In genomic region chr5:33997829-33998504, GRCm38 (mm10) we compare ENCODE assay signal across 9 mouse cellular contexts. TPM values are rescaled to one million over a fixed set of nuclear protein-coding genes. Genes with fewer than 3 reads are reported as not detected.
DNase-seq lines count a peak whose midpoint lies in the region; ATAC-seq and TF ChIP-seq lines count a peak whose summit lies in the region.
"Had no signal": no experiment of that assay in that cellular context is flagged by ENCODE, and none has a peak within 500 bp of the region (broad histone marks: within the 10 kb centered on the region; RNA-seq: fewer than 3 reads in every experiment).

No protein-coding gene starts in this region.

- DNase-seq in kidney, adult 8-10 months: no peak
- DNase-seq in cerebellum, adult 8-10 months: peak; percentile 35
- DNase-seq in forebrain, postnatal 0 days: no peak
- no peak for DNase-seq in midbrain, embryonic 14.5 days
- DNase-seq in c-Kit-positive CD71-positive TER-119-positive erythroid progenitor cells, embryonic 14.5 days (ENCODE audit: low spot score): no peak
- DNase-seq in adrenal gland, adult (ENCODE audit: inconsistent age in 2 of 2, low spot score in 1 of 2): no peak
- DNase-seq in gastrocnemius, postnatal 14 days: no peak

- TF ChIP-seq CTCF in forebrain, postnatal 0 days (IDR thresholded peaks at IDR 0.05; ENCODE audit: low read depth): no peak

- no peak for ATAC-seq in kidney, embryonic 16.5 days (ENCODE audit: low FRiP score, low TSS enrichment)
- ATAC-seq in forebrain, postnatal 0 days: no peak
- ATAC-seq in midbrain, embryonic 14.5 days (ENCODE audit: low FRiP score, low TSS enrichment): no peak

- peaks cover 63% of the 10 kb centered on the region for H3K27me3 ChIP-seq in kidney, embryonic 16.5 days (ENCODE audit: insufficient read depth, low read length)
- no peaks in the 10 kb centered on the region for H3K27me3 ChIP-seq in forebrain, postnatal 0 days (ENCODE audit: insufficient read depth, low read length)
- H3K27me3 ChIP-seq in midbrain, embryonic 14.5 days (ENCODE audit: control insufficient read depth, insufficient read depth, low read length): no peaks in the 10 kb centered on the region

- peak overlapping the region; percentile 97; the same call in 1 of the 2 replicates for H3K4me2 ChIP-seq in kidney, embryonic 16.5 days (replicated peaks; ENCODE audit: low read depth, low read length)
- H3K4me2 ChIP-seq in forebrain, postnatal 0 days (ENCODE audit: low read depth): peak overlapping the region; percentile 78
- H3K4me2 ChIP-seq in midbrain, embryonic 14.5 days (ENCODE audit: low read length): peak overlapping the region; percentile 64

- intact Hi-C loops in gastrocnemius, postnatal 14 days (cut with DNase I; ENCODE audit: low total_unique reads): no loop called here

- no peak overlapping the region for H3K27ac ChIP-seq in kidney, embryonic 16.5 days (ENCODE audit: low read length)
- H3K27ac ChIP-seq in forebrain, postnatal 0 days (ENCODE audit: low read depth, low read length): no peak overlapping the region
- H3K27ac ChIP-seq in midbrain, embryonic 14.5 days (replicated peaks; ENCODE audit: low read depth, low read length): no peak overlapping the region

- no peaks in the 10 kb centered on the region for H3K36me3 ChIP-seq in kidney, embryonic 16.5 days (ENCODE audit: insufficient read depth, low read length)
- peaks cover 33% of the 10 kb centered on the region; the same call in 1 of the 2 replicates for H3K36me3 ChIP-seq in forebrain, postnatal 0 days (ENCODE audit: insufficient read depth)
- peaks cover 21% of the 10 kb centered on the region for H3K36me3 ChIP-seq in midbrain, embryonic 14.5 days (ENCODE audit: control insufficient read depth, insufficient read depth, low read length)

- 74% methylated on average over 20 of the region's 20 CpGs for WGBS in kidney, embryonic 16.5 days
- WGBS in forebrain, postnatal 0 days: 70% methylated on average over 20 of the region's 20 CpGs
- 71% methylated on average over 20 of the region's 20 CpGs for WGBS in midbrain, embryonic 14.5 days

- H3K9ac ChIP-seq in kidney, embryonic 16.5 days (replicated peaks; ENCODE audit: low read length): no peak overlapping the region
- peak overlapping the region; percentile 87 for H3K9ac ChIP-seq in forebrain, postnatal 0 days
- peak overlapping the region; percentile 88 for H3K9ac ChIP-seq in midbrain, embryonic 14.5 days (replicated peaks; ENCODE audit: low read length)

- no peaks in the 10 kb centered on the region for H3K9me3 ChIP-seq in kidney, embryonic 16.5 days (ENCODE audit: low read length)
- H3K9me3 ChIP-seq in forebrain, postnatal 0 days (ENCODE audit: low read length): no peaks in the 10 kb centered on the region
- no peaks in the 10 kb centered on the region for H3K9me3 ChIP-seq in midbrain, embryonic 14.5 days (ENCODE audit: control insufficient read depth, low read length)

- H3K4me3 ChIP-seq in kidney, embryonic 16.5 days (ENCODE audit: low read length): peak overlapping the region; percentile 64
- peak overlapping the region; percentile 71 for H3K4me3 ChIP-seq in forebrain, postnatal 0 days (ENCODE audit: low read depth, low read length)
- peak overlapping the region; percentile 85 for H3K4me3 ChIP-seq in midbrain, embryonic 14.5 days (replicated peaks; ENCODE audit: low read depth, low read length)
- H3K4me3 ChIP-seq: erythroblast, embryonic 14.5 days had no signal

- H3K4me1 ChIP-seq in kidney, embryonic 16.5 days (ENCODE audit: insufficient read depth, low read length): peaks cover 17% of the 10 kb centered on the region
- H3K4me1 ChIP-seq in forebrain, postnatal 0 days (ENCODE audit: insufficient read depth): peaks cover 30% of the 10 kb centered on the region
- H3K4me1 ChIP-seq in midbrain, embryonic 14.5 days (ENCODE audit: control insufficient read depth, insufficient read depth, low read length): peaks cover 29% of the 10 kb centered on the region

RNA-seq across cellular contexts. Expression of gene Nat8l, which starts 2.2 kb away (rescaled TPM):
- 0.35 and 0.42 TPM in 2 replicates for polyA plus RNA-seq in kidney, embryonic 16.5 days (2015; fragmentation: Nextera tagmentation; extraction: Ambion mirVana)
- total RNA-seq in forebrain, postnatal 0 days (2014; rRNA removed): 28.1 and 31.8 TPM in 2 replicates
- 4.3 and 4.9 TPM in 2 replicates for polyA plus RNA-seq in forebrain, postnatal 0 days (2015; fragmentation: Nextera tagmentation; extraction: Ambion mirVana)
- 3.2 and 4.8 TPM in 2 replicates for polyA plus RNA-seq in midbrain, embryonic 14.5 days (2014; fragmentation: Nextera tagmentation; extraction: Ambion mirVana)
- under 1 TPM; 0.16 to 0.29 TPM for total RNA-seq in gastrocnemius, postnatal 14 days (2021)

RNA-seq across cellular contexts. Expression of gene Gm1673, which starts 14.7 kb away (rescaled TPM):
- 91.1 and 91.5 TPM in 2 replicates for polyA plus RNA-seq in kidney, embryonic 16.5 days (2015; fragmentation: Nextera tagmentation; extraction: Ambion mirVana)
- 539 and 762 TPM in 2 replicates for total RNA-seq in forebrain, postnatal 0 days (2014; rRNA removed)
- polyA plus RNA-seq in forebrain, postnatal 0 days (2015; fragmentation: Nextera tagmentation; extraction: Ambion mirVana): 747 and 963 TPM in 2 replicates
- 456 and 786 TPM in 2 replicates for polyA plus RNA-seq in midbrain, embryonic 14.5 days (2014; fragmentation: Nextera tagmentation; extraction: Ambion mirVana)
- total RNA-seq in gastrocnemius, postnatal 14 days (2021): 1 to 10 TPM in 1 of 2 experiments, under 1 TPM in 1; 0.57 to 1.7 TPM
- polyA plus RNA-seq: erythroblast, embryonic 14.5 days had no signal
